Mouse (Mus musculus) intestine, postnatal 0 days (tissue): ENCODE results near the gene Stmn3. TPM values are rescaled to one million over a fixed set of nuclear protein-coding genes. Genes with fewer than 3 reads are reported as not detected.
A peak's percentile ranks its signal among the peaks of the same experiment; 100 is the strongest.

Experiments
- ATAC-seq: fragments of 200-750 bp; cut with Nextera tagmentation; 2 replicates; pipeline ENCODE4 v1.8.0; 2017; ENCODE audit warnings: mild to moderate bottlenecking, moderate TSS enrichment, moderate library complexity
- H3K27ac ChIP-seq: fragments of 300-500 bp; sonication (generic); 2 replicates; pipeline ENCODE4 v1.5.1; 2014; ENCODE audit warnings: mild to moderate bottlenecking, low read depth, low read length, moderate library complexity
- H3K27me3 ChIP-seq: fragments of 300-500 bp; sonication (generic); replicated peaks from 2 replicates; pipeline ENCODE4 v1.6.1; 2014; ENCODE audit warnings: low read length, mixed read lengths; ENCODE audit not compliant: control insufficient read depth, insufficient read depth
- H3K36me3 ChIP-seq: fragments of 300-500 bp; sonication (generic); 2 replicates; pipeline ENCODE4 v1.6.1; 2014; ENCODE audit warnings: mild to moderate bottlenecking, moderate library complexity; ENCODE audit not compliant: control insufficient read depth, insufficient read depth
- H3K4me1 ChIP-seq: fragments of 300-500 bp; sonication (generic); replicated peaks from 2 replicates; pipeline ENCODE4 v1.6.1; 2014; ENCODE audit warnings: antibody characterized with exemption, low read length, mixed read lengths; ENCODE audit not compliant: control insufficient read depth, insufficient read depth
- H3K4me2 ChIP-seq: fragments of 300-500 bp; sonication (generic); replicated peaks from 2 replicates; pipeline ENCODE4 v1.6.1; 2014; ENCODE audit warnings: low read depth, mild to moderate bottlenecking, moderate library complexity
- H3K4me3 ChIP-seq: fragments of 300-500 bp; sonication (generic); 2 replicates; pipeline ENCODE4 v1.5.1; 2014; ENCODE audit warnings: low read depth, low read length
- H3K9ac ChIP-seq: fragments of 300-500 bp; sonication (generic); 2 replicates; pipeline ENCODE4 v1.6.1; 2014; ENCODE audit warnings: mild to moderate bottlenecking, low read depth, low read length
- H3K9me3 ChIP-seq: fragments of 300-500 bp; sonication (generic); 2 replicates; pipeline ENCODE4 v1.6.1; 2016; ENCODE audit warnings: mixed run types; ENCODE audit not compliant: control insufficient read depth
- CTCF ChIP-seq: sonication (generic); IDR thresholded peaks from 2 replicates; pipeline ENCODE4 v1.5.1; 2016; ENCODE audit warnings: low read depth, mild to moderate bottlenecking, control low read depth, antibody characterized with exemption, moderate library complexity
- WGBS: fragments of 180-500 bp; shearing (Covaris S2); extraction: QIAGEN DNeasy Blood & Tissue Kit; methylation state at CpG from one replicate; pipeline ENCODE4 v1.1.7; 2014; 5-methylcytosine and 5-hydroxymethylcytosine counted together
- polyA plus RNA-seq: library from polyadenylated mRNA; unstranded; fragments of >200 nt; fragmentation: Nextera tagmentation; extraction: Ambion mirVana; gene quantifications from 2 replicates; pipeline ENCODE4 v1.2.1, GENCODE M21; 2015

Gene Stmn3
- polyA plus RNA-seq, 1 experiment from 2014 or later = 32.3 TPM

GRCm38 (mm10) chr2:181332542-181332941 lies 18.2 kb upstream of the Stmn3 start:
- no peak overlapping the region for H3K9ac ChIP-seq
- H3K9me3 ChIP-seq = no peaks in the 10 kb centered on the region
- peaks cover 62% of the 10 kb centered on the region for H3K36me3 ChIP-seq
- H3K27me3 ChIP-seq = no peaks in the 10 kb centered on the region
- H3K27ac ChIP-seq = no peak overlapping the region
- no peak for TF ChIP-seq CTCF
- H3K4me1 ChIP-seq = no peaks in the 10 kb centered on the region
- H3K4me3 ChIP-seq = no peak overlapping the region
- no peak for ATAC-seq
- no peak overlapping the region for H3K4me2 ChIP-seq

DNA sequence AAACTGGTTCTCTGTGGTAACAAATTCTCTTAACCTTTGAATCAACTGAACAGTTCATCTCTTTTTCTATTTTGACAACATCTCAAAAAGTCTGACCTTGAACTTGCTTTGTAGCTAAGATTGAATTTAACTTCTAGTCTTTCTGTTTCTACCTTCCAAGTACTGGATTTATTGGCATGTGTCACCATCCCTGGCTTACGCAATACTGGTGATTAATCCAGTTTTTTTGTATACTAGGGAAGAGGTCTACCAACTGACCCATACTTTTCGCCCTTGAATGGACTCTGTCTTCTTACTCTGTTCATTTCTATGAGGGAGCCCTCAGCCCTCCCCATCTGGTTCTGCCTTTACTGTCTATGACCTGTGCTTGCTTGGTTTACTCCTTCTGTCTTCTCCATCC lies 11.8 kb upstream of the Stmn3 start:
- ATAC-seq = no peak
- no peak overlapping the region for H3K9ac ChIP-seq
- H3K36me3 ChIP-seq = peaks cover 70% of the 10 kb centered on the region
- no peak overlapping the region for H3K4me3 ChIP-seq
- no peak overlapping the region for H3K27ac ChIP-seq
- H3K9me3 ChIP-seq = no peaks in the 10 kb centered on the region
- H3K4me1 ChIP-seq = no peaks in the 10 kb centered on the region
- no peak overlapping the region for H3K4me2 ChIP-seq
- TF ChIP-seq CTCF = no peak
- H3K27me3 ChIP-seq = no peaks in the 10 kb centered on the region
- 97% methylated on average over 2 of the region's 2 CpGs for WGBS

- peaks cover 42% of the 10 kb centered on the region for H3K36me3 ChIP-seq
- no peak overlapping the region for H3K4me3 ChIP-seq
- H3K27ac ChIP-seq = no peak overlapping the region
- ATAC-seq = no peak
- no peak overlapping the region for H3K9ac ChIP-seq
- H3K9me3 ChIP-seq = no peaks in the 10 kb centered on the region
- TF ChIP-seq CTCF = no peak
- H3K4me1 ChIP-seq = 0 out of 2 replicates have a peak, but pooled peaks cover 3% of the 10 kb centered on the region
- 82% methylated on average over 5 of the region's 5 CpGs for WGBS
- no peaks in the 10 kb centered on the region for H3K27me3 ChIP-seq
- no peak overlapping the region for H3K4me2 ChIP-seq
Measured at GRCm38 (mm10) chr2:181322136-181322535, 7.8 kb upstream of the Stmn3 start.

GRCm38 (mm10) chr2:181320103-181320499 lies 5.8 kb upstream of the Stmn3 start:
- Histone ChIP-seq H3K4me3 (peak overlapping the region; percentile 47), H3K4me2 (peak overlapping the region; percentile 71), H3K27me3 (peaks cover 1% of the 10 kb centered on the region), H3K9ac (no peak overlapping the region), H3K27ac (no peak overlapping the region), H3K9me3 (no peaks in the 10 kb centered on the region), H3K4me1 (0 out of 2 replicates have a peak, but pooled peaks cover 3% of the 10 kb centered on the region), H3K36me3 (peaks cover 28% of the 10 kb centered on the region; the same call in 1 of the 2 replicates)
- ATAC-seq = 0 out of 2 replicates have a peak, but pooled peaks have one; percentile 6
- TF ChIP-seq CTCF = 0 out of 2 replicates have a peak, but pooled peaks have one; percentile 8
- 10% methylated on average over 7 of the region's 7 CpGs for WGBS

DNA sequence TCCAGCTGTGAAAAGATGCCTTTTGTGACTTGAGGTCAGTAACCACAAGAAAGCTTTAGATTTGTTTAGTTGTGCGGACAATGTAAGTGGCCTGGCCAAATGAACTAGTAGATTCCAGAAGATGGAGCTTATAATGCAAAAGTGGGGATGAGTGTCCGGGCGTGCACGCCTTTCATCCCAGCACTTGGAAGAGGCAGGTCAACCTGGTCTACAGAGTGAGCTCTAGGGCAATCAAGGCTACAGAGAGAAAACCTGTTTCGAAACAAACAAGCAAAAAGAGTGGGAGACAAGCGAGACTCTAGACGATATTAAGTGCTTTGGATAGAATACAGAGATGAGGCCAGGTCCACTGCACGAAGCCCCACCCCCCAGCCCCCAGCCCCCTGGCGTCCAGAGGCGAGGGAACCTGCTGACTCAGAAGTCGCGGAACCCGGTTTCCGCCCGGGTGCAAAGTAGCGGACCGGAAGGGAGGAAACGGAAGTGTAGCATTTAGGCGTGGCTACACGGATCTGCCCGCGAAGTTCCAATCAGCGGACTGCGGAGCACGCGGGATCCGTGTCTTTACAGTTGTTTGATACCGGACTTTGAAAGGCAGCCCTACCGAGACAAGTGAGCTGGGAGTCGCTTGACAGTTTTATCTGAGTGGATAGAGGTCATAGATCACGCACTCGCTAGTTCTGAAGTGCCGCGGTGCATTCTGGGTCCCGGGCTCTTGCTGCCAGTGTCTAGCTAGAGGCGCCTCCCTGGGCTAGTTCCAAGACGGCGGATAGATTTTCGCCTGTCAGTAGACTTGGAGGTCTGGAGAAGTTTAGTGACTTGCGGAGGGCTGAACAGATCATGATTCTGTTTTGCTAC lies 5.2 kb upstream of the Stmn3 start, which contains the start of gene Rtel1:
TSS of gene Rtel1 (plus strand) at position 492 of the 855 bp plus-strand sequence.
- peak within 1 kb of the TSS; percentile 43; the same call in 1 of the 2 replicates for H3K27ac ChIP-seq
- peak within 1 kb of the TSS; percentile 47 for H3K4me3 ChIP-seq
- TF ChIP-seq CTCF = peak; percentile 20; the same call in 1 of the 2 replicates
- 0 out of 2 replicates have a peak, but pooled peaks cover 3% of the 10 kb centered on the region for H3K4me1 ChIP-seq
- H3K9me3 ChIP-seq = no peaks in the 10 kb centered on the region
- WGBS = 6% methylated on average over 40 of the region's 40 CpGs
- H3K9ac ChIP-seq = 0 out of 2 replicates have a peak within 1 kb of the TSS, but pooled peaks have one; percentile 19
- H3K36me3 ChIP-seq = peaks cover 22% of the 10 kb centered on the region; the same call in 1 of the 2 replicates
- peak; percentile 91 for ATAC-seq
- peaks cover 7% of the 10 kb centered on the region for H3K27me3 ChIP-seq
- H3K4me2 ChIP-seq = peak within 1 kb of the TSS; percentile 71

GRCm38 (mm10) chr2:181313344-181314079 lies 788 bp downstream of the Stmn3 start:
- H3K4me3 ChIP-seq = no peak overlapping the region; the same call in 1 of the 2 replicates
- H3K36me3 ChIP-seq = no peaks in the 10 kb centered on the region
- no peak for TF ChIP-seq CTCF
- H3K4me2 ChIP-seq = peak overlapping the region; percentile 35; the same call in 1 of the 2 replicates
- no peak overlapping the region for H3K9ac ChIP-seq
- H3K9me3 ChIP-seq = no peaks in the 10 kb centered on the region
- peaks cover 29% of the 10 kb centered on the region for H3K27me3 ChIP-seq
- H3K4me1 ChIP-seq = no peaks in the 10 kb centered on the region
- ATAC-seq = peak; percentile 47
- WGBS = 4% methylated on average over 35 of the region's 35 CpGs
- no peak overlapping the region for H3K27ac ChIP-seq
